Mouse (Mus musculus) c-Kit-positive CD71-positive TER-119-positive erythroid progenitor cells, embryonic 14.5 days (primary cell): ENCODE data around the gene Slc5a4b.
A peak's percentile ranks its signal among the peaks of the same experiment; 100 is the strongest.
"Not testable (repeated sequence)": the region's sequence is repeated elsewhere in the genome, so short reads cannot be mapped to it uniquely, and the experiment has no call there.

ENCODE experiments used
- DNase-seq: peaks from one replicate; pipeline ENCODE4 v3.0.0-alpha.2; 2013; ENCODE audit warnings: low spot score

Slc5a4b gene

DNA sequence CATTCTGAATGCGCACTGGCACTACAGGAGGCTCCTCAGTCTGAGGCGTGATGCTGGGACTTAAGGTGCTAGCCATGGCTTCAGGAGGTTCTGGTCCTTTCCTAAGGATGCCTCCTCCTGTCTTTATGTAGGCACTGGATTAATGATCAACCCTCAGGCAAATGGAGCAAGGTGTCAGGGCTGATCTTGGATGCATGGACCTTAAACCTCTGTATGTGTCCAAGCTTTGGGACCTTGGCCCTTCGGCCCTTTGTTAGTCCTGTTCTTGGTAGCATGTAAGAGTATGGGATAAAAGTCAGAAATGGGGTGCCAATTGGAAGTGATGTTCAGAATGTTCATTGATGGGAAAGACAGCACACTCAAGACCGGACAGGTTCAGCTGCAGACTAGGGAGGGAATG is at the start of gene Slc5a4b:
TSS of gene Slc5a4b (minus strand) at position 101 of the 400 bp plus-strand sequence.
- DNase-seq, result no peak

DNA sequence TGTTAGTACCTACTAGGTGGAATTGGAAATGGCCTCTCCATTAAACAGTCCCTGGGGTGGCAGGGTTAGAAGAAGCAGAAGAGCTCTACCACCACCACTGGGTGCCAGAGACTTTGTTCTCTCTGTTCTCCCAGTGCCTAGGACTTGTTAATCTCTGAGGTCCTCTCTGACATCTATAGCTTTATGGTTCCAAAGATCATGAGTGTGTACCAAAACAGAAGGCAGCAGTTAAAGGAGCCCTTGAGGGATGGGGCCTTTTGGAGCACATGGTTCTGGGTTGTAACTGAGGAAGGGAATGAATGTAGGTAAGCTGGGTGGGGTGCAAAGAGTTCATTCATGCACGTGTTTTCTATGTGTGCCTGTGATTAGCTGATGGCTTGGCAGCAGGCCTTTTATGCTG is 47.2 kb upstream of the Slc5a4b start:
- no peak for DNase-seq

DNA sequence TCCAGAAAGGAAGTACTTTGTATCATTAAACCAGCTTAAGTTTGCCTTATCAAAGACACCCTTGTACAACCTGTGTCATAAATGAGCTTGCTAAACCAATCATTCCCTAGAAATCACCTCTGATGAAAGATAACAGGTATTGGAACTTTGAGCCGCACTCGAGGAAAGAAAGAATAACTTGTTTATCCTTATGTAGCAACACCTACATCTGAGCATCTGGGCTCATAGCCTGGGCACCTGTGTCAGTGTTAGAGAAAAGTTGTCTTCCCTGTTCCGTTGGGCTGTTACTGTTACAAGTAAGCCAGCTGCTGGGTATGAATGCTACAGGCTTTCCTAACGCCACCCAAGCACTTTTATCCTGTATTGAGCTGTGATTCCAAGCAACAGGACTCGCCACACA is 46.8 kb upstream of the Slc5a4b start:
- DNase-seq, result no peak

DNA sequence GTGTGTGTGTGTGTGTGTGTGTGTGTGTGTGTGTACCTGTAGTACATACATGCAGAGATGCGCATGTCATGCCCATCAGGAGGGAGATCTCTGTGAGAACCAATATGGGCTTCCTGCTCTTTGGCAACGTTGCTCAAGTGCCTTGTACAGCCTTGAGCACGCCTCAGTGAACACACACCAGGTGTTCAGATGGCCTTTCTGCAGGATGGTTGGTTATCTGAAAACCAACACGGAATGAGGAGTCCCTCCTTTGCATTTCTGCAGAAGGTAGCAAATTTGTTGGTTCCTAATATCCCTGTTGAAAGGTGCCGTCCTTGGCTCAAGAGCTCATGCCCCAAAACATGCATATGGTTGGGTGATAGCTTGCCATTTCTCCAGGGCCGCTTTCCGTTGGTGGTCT is 45.1 kb upstream of the Slc5a4b start:
- DNase-seq, result no peak

DNA sequence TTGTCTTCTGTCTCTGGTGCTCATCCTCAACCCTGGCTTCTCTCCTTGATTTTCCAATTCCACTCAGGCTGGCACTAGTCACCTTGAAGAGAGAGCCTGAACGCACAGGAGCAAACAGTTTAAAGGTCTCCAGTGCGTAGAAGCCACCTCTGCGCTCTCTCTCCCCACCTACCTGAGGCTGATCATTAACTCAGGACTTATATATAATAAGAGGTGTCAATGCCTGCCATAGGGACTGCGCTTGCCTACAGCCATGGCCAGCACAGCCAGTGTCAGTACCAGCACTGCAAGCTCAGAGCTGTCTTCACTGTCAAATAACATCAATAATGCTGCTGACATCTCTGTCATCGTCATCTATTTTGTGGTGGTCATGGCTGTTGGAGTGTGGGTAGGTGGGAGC is 36.5 kb upstream of the Slc5a4b start, which contains the start of gene Slc5a4a:
TSS of gene Slc5a4a (plus strand) at position 174 of the 400 bp plus-strand sequence.
- no peak for DNase-seq

DNA sequence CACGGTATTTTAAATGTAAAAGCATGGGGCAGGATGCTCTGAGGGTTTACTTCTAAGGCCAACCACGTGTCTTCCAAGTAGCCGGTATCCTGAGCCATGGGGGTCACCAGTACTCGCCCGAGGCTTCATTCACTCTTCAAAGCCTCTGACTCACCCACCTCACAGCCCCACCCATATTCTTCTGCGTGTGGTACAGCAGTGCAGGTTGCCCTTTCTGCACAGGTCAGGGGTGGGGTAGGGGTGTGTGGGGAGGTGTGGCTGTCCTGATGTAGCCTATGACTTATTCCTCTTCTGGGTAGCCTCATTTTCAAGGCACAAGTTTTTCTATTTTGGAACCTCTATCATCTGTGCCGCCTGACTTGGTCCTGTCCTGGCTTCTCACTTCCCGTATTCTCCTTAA is 36.1 kb upstream of the Slc5a4b start:
- no peak for DNase-seq

DNA sequence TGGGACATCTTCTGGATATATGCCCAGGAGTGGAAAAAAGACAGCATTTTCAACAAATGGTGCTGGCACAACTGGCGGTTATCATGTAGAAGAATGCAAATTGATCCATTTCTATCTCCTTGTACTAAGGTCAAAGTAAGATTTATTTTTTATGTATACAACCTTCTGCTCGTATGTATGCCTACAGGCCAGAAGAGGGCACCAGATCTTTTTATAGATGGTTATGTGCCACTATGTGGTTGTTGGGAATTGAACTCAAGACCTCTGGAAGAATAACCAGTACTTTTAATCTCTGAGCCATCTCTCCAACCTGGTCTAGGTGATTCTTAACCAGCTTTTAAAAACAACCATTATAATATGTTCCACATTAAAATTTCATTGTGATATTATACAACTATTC is 25.6 kb upstream of the Slc5a4b start:
- no peak for DNase-seq

DNA sequence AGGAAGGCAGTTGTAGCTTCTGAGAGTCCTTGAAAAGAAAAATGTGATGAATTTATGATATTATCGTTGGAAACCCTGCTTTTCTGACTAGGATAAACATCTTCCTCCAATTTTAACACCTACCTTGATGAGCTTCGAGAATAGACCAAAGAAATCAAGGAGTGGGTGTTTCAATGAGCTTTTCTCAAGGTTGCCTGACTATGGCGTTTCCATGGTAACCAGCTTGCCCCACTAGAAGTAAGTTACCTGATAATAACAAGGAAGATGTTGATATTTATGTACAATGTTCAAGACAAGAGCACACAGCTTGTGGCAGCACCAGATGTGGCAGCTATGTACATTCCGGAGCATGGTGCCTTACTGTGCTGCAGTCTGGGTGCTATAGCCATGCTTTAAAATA is 21.7 kb upstream of the Slc5a4b start:
- no peak for DNase-seq

DNA sequence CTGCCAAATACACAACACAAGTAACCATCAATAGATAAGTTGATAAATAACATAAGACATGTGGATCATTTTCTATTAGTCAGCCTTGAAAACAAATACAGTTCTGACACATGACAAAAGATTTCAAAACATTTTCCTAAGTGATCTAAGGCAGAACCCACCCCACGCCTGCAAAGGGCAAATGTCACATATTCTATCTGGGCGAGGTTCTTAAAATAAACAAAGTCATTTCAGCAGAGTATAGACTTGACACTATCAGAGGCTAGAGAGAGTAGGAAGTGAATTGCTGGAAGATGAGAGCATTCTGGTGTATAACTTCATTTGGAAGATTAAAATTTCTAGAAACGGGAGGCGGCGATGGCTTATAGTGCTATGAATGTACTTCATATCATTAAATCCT is 10.7 kb upstream of the Slc5a4b start:
- no peak for DNase-seq

DNA sequence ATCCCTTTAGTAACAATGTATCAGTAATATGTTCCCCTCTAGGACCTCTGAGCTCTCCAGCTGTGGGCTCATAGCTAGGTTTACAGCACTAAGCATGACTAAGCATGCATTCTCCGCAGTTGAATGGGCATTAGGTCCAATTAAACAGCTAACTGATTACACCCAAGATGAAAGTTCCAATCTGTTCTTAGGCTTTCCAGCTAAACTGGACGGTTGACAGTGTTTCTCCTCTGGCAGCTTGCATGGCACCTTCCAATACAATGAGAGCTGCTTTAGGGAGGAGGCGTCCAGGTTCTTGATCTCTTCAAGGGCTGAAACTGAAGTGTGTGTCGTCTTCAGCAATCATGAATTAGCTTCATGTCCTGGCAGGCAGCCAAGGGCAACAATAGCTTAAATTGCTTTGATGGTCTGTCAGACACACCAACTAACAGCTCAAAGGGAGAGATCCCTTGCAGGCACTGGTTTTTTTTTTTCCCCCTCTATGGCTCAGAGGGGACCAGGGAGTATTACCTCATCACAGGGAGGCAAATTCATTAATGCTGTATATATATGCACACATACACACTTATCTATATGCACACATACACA is 9.5 kb upstream of the Slc5a4b start:
- no peak for DNase-seq

DNA sequence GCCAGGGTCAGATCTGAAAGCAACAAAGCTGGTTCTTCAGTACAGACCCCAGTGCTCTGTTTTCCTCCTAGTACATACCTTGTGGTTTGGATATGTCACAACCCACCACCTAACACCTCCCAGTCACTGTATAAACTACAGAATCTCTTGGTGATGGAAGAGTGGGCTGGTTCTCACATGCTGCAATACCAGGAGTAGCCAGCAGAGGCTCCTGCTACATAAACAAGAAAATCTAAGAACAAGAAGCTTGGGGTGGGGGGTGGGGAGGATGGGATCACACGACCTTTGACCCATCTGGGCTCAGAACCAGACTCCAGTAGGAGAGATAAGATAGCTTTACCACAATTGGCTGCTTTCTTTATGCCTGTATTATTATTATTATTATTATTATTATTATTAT is 8.0 kb upstream of the Slc5a4b start:
- DNase-seq, result peak; percentile 32

DNA sequence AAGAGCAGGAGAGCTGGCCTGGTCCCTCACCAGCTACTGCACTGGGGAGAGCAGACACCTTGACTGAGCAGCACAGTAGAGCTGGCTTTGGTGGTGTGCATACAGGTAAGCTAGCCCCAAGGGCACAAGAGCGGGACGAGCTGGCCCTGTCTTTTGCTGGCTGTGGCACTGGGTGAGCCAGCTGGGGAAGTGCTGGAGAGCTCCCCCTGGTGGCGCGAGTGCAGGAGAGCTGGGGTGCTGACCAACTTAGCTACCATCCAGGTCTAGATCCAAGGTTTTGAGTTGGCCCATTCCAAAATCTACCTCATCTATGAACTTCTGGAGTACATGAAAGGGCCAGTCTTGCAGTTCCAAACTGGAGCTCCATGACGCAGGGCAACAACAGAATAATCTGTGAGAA is 7.2 kb upstream of the Slc5a4b start:
- peak; percentile 42 for DNase-seq

DNA sequence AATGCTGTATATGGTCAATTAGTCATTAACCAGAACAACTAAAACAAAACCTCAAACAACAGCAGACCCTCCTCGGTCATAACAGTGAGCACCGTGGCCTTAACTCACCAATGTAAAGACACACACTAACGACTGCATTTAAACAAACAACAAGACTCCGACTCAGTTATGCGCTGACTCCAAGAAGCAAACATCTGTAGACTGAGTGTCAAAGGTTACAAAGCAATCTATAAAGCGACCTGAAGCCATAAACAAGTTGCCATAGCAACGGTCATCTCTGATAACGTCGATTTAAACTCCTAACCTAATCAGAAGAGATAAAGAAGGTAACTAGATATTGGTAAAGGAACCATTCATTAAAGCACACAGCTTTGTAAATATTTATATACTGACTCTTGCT is 13.4 kb downstream of the Slc5a4b start:
- DNase-seq, result no peak

DNA sequence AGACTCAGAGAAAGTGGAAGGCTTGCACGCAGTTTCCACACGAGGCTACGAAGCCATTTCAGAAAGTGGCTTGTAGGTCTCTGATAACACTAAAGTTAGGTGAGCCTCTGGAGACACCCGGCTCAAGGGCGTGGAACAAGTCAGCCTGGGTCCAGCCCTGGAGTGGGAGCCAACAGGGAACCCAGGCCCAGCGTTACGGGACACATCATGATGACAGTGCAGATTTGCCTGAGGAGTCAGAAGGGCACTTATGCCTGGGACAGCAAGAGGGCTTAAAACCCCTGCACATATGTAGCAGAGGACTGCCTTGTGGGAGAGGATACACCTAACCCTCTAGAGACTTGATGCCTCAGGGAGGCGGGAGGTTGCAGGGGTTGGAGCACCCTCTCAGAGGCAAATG is 14.2 kb downstream of the Slc5a4b start:
- no peak for DNase-seq

DNA sequence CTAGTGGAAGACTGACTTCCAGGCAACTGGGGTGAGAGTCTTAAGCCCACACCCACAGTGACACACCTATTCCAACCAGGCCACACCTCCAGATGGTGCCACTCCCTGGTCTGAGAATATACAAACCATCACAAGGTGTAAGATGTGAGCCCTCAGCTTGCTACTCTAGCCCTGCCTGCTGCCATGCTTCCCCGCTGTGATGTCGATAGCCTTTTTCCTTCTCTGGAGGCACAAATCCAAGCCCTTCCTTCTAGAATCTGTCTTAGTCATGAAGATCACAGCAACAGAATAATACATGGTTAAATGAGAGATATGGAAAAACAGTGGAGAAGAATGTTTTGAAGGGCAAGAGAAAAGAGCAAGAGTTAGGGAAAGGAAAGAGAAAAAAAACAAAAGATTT is 33.8 kb downstream of the Slc5a4b start:
- not testable (repeated sequence) for DNase-seq

DNA sequence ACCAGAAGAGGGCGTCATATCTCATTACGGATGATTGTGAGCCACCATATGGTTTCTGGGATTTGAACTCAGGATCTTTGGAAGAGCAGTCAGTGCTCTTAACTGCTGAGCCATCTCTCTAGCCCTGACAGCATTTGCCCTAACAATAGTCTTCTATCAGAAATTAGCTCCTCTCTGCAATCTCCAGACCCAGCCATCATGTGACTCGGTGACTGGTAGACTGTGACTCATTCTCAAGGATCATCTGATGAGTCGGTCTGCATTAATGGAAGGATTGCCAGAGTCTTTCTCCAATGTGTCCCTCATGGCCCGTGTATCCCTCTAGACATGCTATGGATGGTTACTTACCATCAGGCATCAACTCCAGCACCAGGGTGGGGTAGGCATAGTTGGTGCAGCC is 38.7 kb downstream of the Slc5a4b start:
- DNase-seq, result not testable (repeated sequence)

DNA sequence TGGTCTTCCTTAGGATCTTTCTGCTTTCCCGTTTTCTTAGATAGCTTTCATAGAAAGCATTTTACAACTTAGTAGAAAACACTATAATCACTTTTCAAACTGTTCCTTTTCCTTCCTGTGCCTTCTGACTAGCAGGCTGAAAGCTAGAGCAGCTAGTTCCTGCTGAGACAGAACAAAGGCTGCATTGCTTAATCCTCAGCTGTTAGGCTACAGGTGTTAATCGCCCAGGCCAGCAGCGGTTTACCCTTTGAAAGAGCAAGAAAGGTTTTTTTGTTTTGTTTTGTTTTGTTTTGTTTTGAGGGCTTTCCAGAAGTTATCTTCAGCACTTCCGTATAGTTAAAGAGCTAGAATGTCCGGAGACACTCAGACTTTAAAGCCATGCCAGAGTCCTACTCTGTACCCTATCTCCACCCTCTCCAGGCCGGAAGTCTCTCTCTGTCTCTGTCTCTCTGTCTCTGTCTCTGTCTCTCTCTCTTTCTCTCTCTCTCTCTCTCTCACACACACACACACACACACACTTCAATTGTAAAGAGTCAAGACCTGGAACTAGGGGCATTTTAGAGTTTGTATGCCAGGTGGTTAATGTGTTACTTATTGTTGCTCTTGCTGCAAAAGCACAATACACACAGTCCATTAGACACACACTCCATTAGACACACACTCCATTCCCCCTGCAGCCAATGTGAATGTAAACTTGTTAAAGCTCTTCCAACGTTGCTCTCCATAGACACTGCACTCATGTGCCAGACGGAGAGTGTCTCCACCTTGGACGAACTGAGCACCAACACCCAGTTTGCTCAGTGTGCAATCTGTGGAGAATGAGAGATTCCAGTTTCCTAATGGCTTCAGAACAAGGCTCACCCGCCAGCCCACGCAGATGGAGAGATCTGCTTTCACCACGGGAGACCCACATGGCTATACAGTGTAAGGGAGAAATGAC is 42.8 kb downstream of the Slc5a4b start:
- no peak for DNase-seq

DNA sequence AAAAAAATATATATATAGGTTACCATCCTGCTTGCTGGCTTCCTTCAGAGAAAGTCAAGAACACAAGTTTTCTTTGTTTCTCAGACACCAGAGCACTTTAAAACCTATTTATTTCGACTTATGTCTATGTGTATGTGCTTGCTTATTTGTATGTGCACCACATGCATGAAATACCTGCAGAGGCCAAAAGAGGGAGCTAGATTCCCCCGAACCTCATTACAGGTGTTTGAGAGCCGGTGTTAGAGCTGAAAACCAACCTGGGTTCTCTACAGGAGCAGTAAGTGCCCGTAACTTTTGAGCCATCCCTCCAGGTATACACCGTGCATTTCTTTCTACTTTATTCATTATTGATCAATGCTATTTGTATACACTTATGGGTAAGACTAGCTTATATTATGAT is 48.3 kb downstream of the Slc5a4b start:
- no peak for DNase-seq

DNA sequence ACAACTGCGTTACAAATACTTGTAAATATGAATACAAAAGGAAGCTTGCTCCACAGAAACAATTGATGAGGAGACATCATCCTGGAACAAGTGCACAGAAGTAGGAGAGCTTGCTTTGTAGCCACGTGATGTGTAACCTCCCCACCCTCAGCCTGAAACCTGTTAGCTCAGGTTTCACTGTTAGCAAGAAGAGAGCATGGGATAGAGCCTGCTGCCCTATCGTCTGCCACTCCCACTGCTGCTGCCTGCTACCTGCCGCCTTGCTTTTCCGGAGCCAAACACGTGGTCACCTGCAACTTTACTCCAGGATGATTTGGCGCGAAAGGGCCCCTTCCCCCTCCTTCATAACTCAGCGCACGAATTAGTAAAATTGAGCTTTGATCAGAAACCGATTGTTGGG is 58.9 kb downstream of the Slc5a4b start:
- DNase-seq, result no peak

DNA sequence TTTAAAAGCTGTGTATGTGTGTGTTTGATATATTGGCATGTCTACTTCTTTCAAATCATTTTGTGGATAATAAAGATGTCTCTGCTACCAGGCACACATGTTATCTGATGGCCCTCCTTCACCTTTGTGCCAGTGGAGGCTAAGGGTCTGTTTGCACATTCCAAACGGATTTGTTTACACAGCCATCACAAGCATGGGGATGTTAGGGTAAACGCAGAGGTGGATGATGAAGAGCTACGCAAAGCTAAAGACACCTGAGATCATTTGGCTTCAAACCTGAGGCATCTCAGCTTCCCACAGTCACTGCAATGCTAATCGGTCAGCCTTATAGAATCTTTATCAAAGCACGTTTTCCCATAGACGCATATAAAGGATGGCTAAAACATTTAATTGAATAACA is 61.8 kb downstream of the Slc5a4b start:
- no peak for DNase-seq

DNA sequence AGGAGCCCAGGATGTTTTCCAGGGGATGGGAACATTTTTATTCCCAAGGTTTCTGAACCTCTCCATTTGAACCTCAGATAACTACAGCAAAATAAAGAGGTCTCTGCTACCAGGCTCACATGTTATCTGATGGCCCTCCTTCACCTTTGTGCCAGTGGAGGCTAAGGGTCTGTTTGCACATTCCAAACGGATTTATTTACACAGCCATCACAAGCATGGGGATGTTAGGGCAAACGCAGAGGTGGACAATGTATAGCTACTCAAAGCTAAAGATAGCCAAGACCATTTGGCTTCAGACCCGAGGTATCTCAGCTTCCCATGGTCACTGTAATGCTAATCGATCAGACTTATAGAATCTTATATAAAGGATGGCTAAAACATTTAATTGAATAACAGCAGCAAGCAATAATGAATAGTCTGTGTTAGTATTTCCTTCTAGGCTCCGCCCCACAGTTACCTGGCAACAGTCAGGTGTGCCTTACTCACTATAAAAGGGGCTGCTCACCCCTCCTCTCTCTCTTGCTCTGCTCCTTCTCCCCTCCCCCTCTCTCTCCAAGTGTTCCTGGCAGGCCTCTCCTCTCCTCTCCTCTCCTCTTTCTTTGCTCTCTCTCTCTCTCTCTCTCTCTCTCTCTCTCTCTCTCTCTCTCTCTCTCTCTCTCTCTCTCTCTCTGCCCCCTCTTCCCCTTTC is 63.4 kb downstream of the Slc5a4b start:
- DNase-seq, result no peak

DNA sequence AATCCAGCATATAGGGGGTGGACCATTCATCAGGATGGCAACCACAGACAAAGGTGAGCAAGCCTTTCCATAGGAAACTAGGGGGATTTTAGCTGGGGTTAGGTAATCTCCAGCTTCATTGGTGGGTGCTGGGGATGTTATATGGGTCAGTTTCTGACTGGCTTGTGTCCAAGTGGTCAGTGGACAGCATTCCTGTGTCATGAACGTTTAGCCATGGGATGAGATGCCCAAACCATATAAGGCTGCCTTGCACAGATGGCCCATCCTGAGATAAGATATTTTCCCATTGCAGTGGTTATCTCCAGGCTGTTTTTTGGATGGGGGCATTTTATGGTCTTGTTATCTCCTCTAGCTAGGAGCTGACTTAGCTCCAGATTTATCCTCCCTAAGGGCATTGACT is 64.0 kb downstream of the Slc5a4b start:
- DNase-seq, result no peak

DNA sequence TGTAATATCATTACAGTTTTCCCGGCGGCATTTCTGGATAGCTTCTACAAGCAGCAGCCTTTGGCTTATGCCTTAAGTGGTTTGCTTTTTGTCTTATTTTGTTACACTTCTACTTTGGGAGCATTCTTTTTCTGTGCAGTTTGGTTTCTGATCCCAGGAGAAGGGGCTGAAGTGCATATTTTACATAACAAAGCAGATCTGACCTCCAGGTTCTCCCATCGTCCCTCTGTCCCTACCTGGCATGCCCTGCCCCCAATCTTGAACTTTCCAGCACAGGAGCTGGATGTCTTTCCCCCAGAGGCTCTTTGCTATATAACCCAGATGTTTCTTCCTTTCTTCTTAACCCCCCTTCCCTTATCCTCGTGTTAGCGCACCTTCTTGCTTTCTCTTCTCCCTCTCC is 65.4 kb downstream of the Slc5a4b start:
- no peak for DNase-seq
